Mouse (Mus musculus) frontal cortex, adult 2 months (tissue): ENCODE measurements at regions not wholly inside any gene's neighbourhood (a gene's known extent, or its start where the extent isn't known, plus 50 kb on each side); places are given as distances from the start of the nearest gene placed in this dataset.
"Not testable (repeated sequence)": the region's sequence is repeated elsewhere in the genome, so short reads cannot be mapped to it uniquely, and the experiment has no call there.

Experiments
- DNase-seq, 2 experiments: peaks; one replicate each; pipeline ENCODE4 v3.0.0; 2022; ENCODE audit warnings: low spot score in 1 of 2; ENCODE audit errors: extremely low spot score in 1 of 2

GRCm38 (mm10) chr14:48607131-48607530 lies 66.5 kb downstream of the Otx2 start:
- no peak for DNase-seq

DNA sequence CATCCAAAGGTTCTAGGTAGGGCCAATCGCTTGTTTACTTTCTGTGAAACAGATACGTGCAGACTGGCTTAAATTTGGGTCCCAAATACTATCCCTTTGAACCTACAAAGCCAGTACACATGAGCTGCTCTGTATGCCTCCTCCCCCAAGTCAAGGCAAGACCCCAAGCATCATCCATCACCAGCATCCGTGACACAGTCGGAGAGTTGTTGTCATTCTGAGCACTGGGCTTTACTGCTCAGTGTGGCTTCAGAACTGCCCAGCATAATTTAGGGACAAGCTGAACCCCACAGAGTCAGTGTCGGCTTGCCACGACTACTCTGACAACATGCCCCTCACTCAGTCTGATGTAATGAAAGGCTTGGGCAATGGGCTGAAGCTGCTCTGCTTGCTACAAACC lies 70.1 kb downstream of the Otx2 start:
- DNase-seq: no peak

DNA sequence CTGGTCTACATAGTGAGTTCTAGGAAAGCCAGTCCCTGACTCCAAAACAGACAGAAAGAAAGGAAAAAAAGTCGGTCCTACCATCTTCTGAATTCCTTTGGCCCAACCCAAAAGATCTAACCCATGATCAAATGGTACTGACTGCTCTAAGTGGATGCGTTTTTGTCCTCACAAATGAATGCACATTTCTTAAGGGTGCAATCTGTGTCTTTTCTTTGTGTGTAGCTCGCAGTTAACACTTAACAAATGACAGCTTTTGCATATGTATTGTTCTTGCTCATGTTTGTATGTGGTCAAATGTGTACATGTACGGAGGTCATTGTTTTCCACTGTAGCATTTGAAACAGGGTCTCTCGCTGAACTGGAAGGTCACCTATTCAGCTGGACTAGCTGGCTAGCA lies 79.3 kb downstream of the Otx2 start:
- DNase-seq: no peak

DNA sequence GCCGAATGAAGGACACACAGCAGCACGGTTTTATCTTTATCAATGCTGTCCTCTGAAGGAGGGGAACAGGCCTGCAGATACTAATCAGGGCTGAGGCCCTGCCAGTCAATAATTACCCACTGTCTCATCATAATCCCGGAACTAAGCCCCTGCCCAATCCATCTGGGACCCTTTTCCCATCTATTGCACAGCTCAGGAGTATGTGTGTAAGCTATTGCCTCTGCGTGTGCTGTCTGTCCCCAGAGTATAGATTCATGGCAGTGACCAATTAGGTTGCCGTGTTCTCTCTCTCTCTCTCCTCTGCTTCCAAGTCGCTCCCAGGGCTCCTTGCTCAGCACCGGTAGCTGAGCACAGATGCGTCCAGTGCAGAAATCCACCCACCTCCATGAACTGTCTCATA lies 80.3 kb downstream of the Otx2 start:
- no peak for DNase-seq

- no peak for DNase-seq
Observed at GRCm38 (mm10) chr14:48591483-48592230, 82.0 kb downstream of the Otx2 start.

- DNase-seq: no peak
Observed at GRCm38 (mm10) chr14:48590426-48590825, 83.2 kb downstream of the Otx2 start.

- no peak for DNase-seq
Observed at GRCm38 (mm10) chr14:48589702-48590325, 83.8 kb downstream of the Otx2 start.

GRCm38 (mm10) chr14:48585820-48586219 lies 87.8 kb downstream of the Otx2 start:
- peak in 1 of 2 experiments; percentile 16 for DNase-seq

DNA sequence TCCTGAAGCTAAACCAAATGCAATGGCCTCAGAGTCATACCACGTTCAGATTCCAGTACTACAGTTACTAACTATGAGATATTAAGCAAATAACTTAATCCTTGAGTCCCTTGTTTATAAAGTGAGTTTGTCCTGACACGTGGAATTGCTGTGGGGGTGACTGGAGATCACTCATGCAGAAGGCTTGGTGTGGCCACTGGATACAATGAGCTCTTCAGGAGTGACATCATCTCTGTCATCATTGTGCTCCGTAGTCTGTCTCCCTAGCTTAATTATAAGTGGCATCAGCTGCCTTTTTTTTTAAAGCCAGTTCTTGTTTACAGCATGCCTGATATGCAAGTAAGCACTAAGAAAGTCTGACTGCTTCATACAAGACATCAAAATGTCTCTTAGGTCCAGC lies 89.0 kb downstream of the Otx2 start:
- DNase-seq: no peak

DNA sequence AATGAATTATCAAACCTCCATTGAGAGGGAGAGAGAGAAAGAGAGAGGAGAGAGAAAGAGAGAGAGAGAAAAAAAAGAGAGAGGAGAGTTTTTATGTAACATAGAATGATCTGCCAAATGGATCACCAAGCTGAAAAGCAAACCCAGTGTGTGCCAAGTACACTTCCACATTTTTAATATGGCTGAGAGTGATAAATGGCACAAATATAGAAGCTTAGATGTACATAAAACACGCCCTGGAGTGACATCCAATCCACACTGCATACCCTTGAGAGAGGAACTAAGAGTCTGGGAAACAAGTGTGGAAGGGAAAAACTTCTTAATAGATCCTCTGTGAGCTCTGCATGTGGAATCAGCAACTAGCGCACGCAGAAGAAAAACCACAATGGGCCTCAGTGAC lies 90.1 kb downstream of the Otx2 start:
- DNase-seq: no peak

DNA sequence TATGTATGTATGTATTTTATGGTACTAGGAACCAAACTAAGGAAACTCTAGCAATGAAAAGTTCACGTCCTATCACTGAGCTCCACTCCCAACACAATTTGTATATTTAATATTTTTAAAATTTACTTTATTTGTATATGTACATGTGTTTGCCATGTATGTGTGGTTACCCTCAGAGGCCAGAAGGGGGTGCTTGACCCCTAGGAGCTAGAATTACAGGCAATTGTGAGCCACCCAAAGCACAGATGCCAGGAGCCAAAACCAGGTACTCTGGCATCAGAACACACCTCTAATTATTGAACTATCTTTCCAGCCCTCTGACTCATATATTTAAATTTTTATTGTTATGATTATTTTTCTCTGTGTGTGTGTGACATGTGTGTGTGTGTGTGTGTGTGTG lies 91.5 kb downstream of the Otx2 start:
- DNase-seq: no peak

- not testable (repeated sequence) for DNase-seq
Observed at GRCm38 (mm10) chr14:48581308-48581707, 92.3 kb downstream of the Otx2 start.

- DNase-seq: no peak
Observed at GRCm38 (mm10) chr14:48580396-48580795, 93.2 kb downstream of the Otx2 start.

GRCm38 (mm10) chr14:48579985-48580384 lies 93.6 kb downstream of the Otx2 start:
- no peak for DNase-seq
